Mouse (Mus musculus): ENCODE measurements around the gene Dexi. TPM values are rescaled to one million over a fixed set of nuclear protein-coding genes. Genes with fewer than 3 reads are reported as not detected.

The Dexi gene
- polyA plus RNA-seq, 1 experiment = 20.8 TPM

DNA sequence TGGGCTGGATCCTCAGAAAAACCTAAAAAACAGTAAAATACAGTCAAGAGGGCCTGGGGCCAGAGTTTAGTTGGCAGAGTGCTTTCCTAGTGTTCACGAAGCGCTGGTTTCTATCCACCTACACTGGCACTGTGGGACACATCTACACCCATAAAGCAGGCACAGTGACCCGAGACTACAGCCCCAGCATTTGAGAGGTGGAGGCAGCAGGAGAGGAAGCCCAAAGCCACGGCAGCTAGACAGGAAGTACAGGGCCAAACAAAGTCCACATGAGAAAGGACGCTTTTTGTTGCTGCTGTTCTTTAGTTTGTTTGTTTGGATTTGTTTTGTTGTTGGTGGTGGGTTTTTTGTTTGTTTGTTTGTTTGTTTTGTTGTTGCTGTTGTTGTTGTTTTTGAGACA lies 6.5 kb downstream of the Dexi start:
- H3K79me2 ChIP-seq (ENCODE audit: control insufficient read depth, insufficient read depth) = peaks cover 7% of the 10 kb centered on the region
- no peak overlapping the region for H3ac ChIP-seq (ENCODE audit: control insufficient read depth, insufficient read length)
- no peak for TF ChIP-seq MAX (IDR thresholded peaks at IDR 0.05; ENCODE audit: low read depth)
- H3K27me3 ChIP-seq (ENCODE audit: control insufficient read depth, insufficient read depth, insufficient read length) = no peaks in the 10 kb centered on the region
- no peaks in the 10 kb centered on the region for H3K36me3 ChIP-seq (ENCODE audit: control insufficient read depth, insufficient read depth)
- no peak overlapping the region for H3K4me2 ChIP-seq (ENCODE audit: low read depth)
- H3K4me3 ChIP-seq = no peak overlapping the region

DNA sequence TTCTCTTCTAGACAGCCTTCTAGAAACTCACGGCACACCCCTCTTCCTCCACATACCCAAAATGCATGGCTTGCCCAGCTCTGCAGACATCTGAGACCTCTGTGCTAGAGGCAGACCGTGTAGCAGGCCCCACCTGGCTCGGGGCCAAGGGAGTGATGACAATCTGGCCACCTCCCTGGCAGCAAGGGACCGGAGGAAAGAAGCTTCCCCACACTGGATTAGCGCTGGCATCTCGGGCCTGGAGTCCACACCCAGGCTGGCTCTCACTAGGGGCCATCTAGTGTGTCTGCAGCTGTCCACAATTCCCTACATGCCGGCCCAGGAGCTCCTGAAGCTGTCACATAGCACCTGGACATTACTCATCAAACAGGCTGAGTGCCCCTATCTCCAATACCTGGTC lies 8.3 kb downstream of the Dexi start:
- no peak for TF ChIP-seq CEBPB (IDR thresholded peaks at IDR 0.05; ENCODE audit: insufficient read depth, poor library complexity, severe bottlenecking)
- no peak for TF ChIP-seq TCF3 (IDR thresholded peaks at IDR 0.05; ENCODE audit: insufficient read length, low read depth)
- peak in 2 of 3 experiments; percentile 15 to 49 for TF ChIP-seq MYOD1 (IDR thresholded peaks at IDR 0.05; ENCODE audit: control insufficient read depth in 1 of 3, insufficient read length in 2 of 3, low read depth in 2 of 3)
- TF ChIP-seq MYOG (IDR thresholded peaks at IDR 0.05; ENCODE audit: control insufficient read depth in 1 of 3, insufficient read depth in 1 of 3, insufficient read length in 2 of 3, low read depth in 2 of 3) = peak in 1 of 3 experiments; percentile 52
- no peak overlapping the region for H3ac ChIP-seq (ENCODE audit: control insufficient read depth, insufficient read length)
- H3K36me3 ChIP-seq (ENCODE audit: control insufficient read depth, insufficient read depth) = no peaks in the 10 kb centered on the region
- H3K27me3 ChIP-seq (ENCODE audit: control insufficient read depth, insufficient read depth, insufficient read length) = no peaks in the 10 kb centered on the region
- no peaks in the 10 kb centered on the region for H3K79me2 ChIP-seq (ENCODE audit: control insufficient read depth, insufficient read depth)
- no peak overlapping the region for H3K4me3 ChIP-seq
- no peak overlapping the region for H3K4me2 ChIP-seq (ENCODE audit: low read depth)

DNA sequence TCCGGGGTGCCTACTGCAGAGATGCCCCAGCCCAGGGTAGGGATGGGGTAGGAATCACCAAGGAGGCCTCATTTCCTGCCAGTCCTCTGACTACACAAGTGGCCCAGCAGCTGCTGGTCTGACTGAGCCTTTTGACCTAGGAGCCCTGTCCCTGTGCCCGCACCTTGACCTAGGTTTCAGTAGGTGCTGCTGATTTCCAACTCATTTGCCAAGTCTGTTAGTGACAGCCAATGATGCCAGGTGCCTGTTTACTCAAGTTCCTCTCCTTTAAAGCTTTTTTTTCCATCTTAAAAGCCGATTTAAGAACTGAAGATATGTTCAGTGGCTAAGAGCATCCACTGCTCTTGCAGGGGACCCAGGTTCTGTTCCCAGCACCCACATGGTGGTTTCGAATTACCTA lies 9.1 kb downstream of the Dexi start:
- H3K4me3 ChIP-seq = no peak overlapping the region
- H3K27me3 ChIP-seq (ENCODE audit: control insufficient read depth, insufficient read depth, insufficient read length) = no peaks in the 10 kb centered on the region
- no peaks in the 10 kb centered on the region for H3K79me2 ChIP-seq (ENCODE audit: control insufficient read depth, insufficient read depth)
- H3ac ChIP-seq (ENCODE audit: control insufficient read depth, insufficient read length) = no peak overlapping the region
- TF ChIP-seq USF1 (IDR thresholded peaks at IDR 0.05; ENCODE audit: low read depth) (no peak), POLR2A (IDR thresholded peaks at IDR 0.05; ENCODE audit: insufficient read length, low read depth) (no peak), E2F4 (IDR thresholded peaks at IDR 0.05; ENCODE audit: insufficient read depth) (no peak)
- H3K4me2 ChIP-seq (ENCODE audit: low read depth) = no peak overlapping the region
- no peaks in the 10 kb centered on the region for H3K36me3 ChIP-seq (ENCODE audit: control insufficient read depth, insufficient read depth)

DNA sequence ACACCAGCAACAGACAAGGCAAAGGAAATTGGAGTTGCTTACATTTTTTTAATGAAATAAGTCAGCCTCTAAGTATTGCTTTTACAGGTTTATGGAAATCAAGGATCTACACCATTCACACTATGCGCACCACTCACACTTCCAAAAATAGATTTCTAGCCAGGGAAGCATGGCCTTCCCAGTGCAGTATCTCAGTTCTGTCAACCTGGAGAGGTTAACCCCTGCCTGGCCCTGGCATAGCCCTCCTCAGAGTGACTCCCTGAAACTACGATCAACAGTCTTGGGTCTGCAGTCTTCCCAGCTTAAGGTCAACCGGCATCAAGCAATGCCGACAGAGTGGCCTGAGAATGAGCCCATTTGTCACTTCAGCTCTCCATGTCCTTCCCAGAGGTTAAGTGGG lies 12.7 kb downstream of the Dexi start:
- no peaks in the 10 kb centered on the region for H3K27me3 ChIP-seq (ENCODE audit: control insufficient read depth, insufficient read depth, insufficient read length)
- no peak for TF ChIP-seq MYOD1 (IDR thresholded peaks at IDR 0.05; ENCODE audit: control insufficient read depth in 1 of 3, insufficient read length in 2 of 3, low read depth in 2 of 3)
- TF ChIP-seq CEBPB (IDR thresholded peaks at IDR 0.05; ENCODE audit: insufficient read depth, poor library complexity, severe bottlenecking) = no peak
- no peak for TF ChIP-seq REST (IDR thresholded peaks at IDR 0.05; ENCODE audit: insufficient read depth, insufficient read length)
- TF ChIP-seq TCF12 (IDR thresholded peaks at IDR 0.05; ENCODE audit: insufficient read depth, poor library complexity, severe bottlenecking) = no peak
- TF ChIP-seq POLR2AphosphoS2 (IDR thresholded peaks at IDR 0.05; ENCODE audit: insufficient read length, low read depth) = no peak
- TF ChIP-seq POLR2A (IDR thresholded peaks at IDR 0.05; ENCODE audit: insufficient read length, low read depth) = no peak
- no peak for TF ChIP-seq TCF3 (IDR thresholded peaks at IDR 0.05; ENCODE audit: insufficient read length, low read depth)
- TF ChIP-seq MAX (IDR thresholded peaks at IDR 0.05; ENCODE audit: low read depth) = no peak
- no peak for TF ChIP-seq SRF (IDR thresholded peaks at IDR 0.05; ENCODE audit: control insufficient read depth, insufficient read length, low read depth)
- no peak for TF ChIP-seq USF1 (IDR thresholded peaks at IDR 0.05; ENCODE audit: low read depth)
- TF ChIP-seq E2F4 (IDR thresholded peaks at IDR 0.05; ENCODE audit: insufficient read depth) = no peak
- TF ChIP-seq MYOG (IDR thresholded peaks at IDR 0.05; ENCODE audit: control insufficient read depth in 1 of 3, insufficient read depth in 1 of 3, insufficient read length in 2 of 3, low read depth in 2 of 3) = no peak
- no peaks in the 10 kb centered on the region for H3K79me2 ChIP-seq (ENCODE audit: control insufficient read depth, insufficient read depth)
- no peak overlapping the region for H3K4me3 ChIP-seq
- no peaks in the 10 kb centered on the region for H3K36me3 ChIP-seq (ENCODE audit: control insufficient read depth, insufficient read depth)
- no peak overlapping the region for H3ac ChIP-seq (ENCODE audit: control insufficient read depth, insufficient read length)
- no peak overlapping the region for H3K4me2 ChIP-seq (ENCODE audit: low read depth)

DNA sequence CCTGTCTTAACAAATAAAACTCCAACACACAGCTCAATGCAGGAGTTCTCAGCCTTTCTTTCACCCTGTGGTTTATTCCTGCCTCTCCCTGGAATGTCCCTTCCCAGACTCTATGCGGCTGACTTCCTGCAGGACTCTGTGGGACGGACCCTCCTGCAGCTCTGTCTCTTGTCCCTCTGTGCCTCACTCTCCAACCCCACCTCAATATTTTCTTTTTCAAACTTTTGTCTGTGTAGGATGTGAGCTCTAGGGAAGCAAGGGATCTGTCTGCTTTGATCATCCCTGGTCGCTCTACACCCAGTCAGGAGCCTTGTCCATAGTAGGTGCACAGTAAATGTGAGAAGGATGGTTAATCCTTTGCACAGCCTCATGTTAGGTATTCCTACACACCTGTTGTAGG lies 14.5 kb downstream of the Dexi start:
- TF ChIP-seq USF1 (IDR thresholded peaks at IDR 0.05; ENCODE audit: low read depth) (no peak), SRF (IDR thresholded peaks at IDR 0.05; ENCODE audit: control insufficient read depth, insufficient read length, low read depth) (no peak), MYOG (IDR thresholded peaks at IDR 0.05; ENCODE audit: control insufficient read depth in 1 of 3, insufficient read depth in 1 of 3, insufficient read length in 2 of 3, low read depth in 2 of 3) (no peak), TCF12 (IDR thresholded peaks at IDR 0.05; ENCODE audit: insufficient read depth, poor library complexity, severe bottlenecking) (no peak)
- H3K4me3 ChIP-seq = no peak overlapping the region

DNA sequence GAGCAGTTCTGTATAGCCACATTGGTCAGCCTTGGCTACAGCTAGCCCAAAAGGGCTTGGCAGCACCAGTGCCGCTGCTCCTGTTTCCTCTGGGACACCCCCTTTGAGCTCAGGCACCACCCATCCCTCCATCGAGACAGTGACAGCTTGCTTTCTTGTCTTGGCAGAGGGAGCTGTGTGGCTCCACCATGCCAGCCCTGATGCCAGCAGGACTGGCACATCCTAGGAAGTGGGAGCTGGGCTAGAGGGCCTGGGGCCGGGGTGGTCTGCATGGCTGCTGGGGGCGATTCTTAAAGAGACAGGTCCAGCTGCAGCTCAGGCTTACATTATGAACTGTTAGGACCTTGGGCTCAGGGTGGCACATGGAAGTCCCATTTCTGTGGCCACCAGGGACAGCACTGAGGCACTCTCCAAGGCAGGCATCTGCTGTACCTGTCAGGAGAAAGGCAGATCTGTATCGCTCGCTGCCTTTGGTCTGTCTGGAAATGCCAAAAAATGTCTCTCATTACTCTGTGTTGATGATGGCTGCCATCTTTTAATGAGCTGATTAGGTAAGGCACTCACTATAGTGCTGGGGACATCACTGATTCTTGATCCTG lies 15.7 kb downstream of the Dexi start:
- no peak overlapping the region for H3K4me3 ChIP-seq
- no peaks in the 10 kb centered on the region for H3K36me3 ChIP-seq (ENCODE audit: control insufficient read depth, insufficient read depth)
- no peak for TF ChIP-seq MYOG (IDR thresholded peaks at IDR 0.05; ENCODE audit: control insufficient read depth in 1 of 3, insufficient read depth in 1 of 3, insufficient read length in 2 of 3, low read depth in 2 of 3)
- H3K4me2 ChIP-seq (ENCODE audit: low read depth) = no peak overlapping the region
- H3K79me2 ChIP-seq (ENCODE audit: control insufficient read depth, insufficient read depth) = no peaks in the 10 kb centered on the region
- H3ac ChIP-seq (ENCODE audit: control insufficient read depth, insufficient read length) = no peak overlapping the region
- no peaks in the 10 kb centered on the region for H3K27me3 ChIP-seq (ENCODE audit: control insufficient read depth, insufficient read depth, insufficient read length)

More for the DNA sequence above, 14.5 kb downstream of the Dexi start:
- Histone ChIP-seq H3K79me2 (ENCODE audit: control insufficient read depth, insufficient read depth) (no peaks in the 10 kb centered on the region), H3K36me3 (ENCODE audit: control insufficient read depth, insufficient read depth) (no peaks in the 10 kb centered on the region), H3ac (ENCODE audit: control insufficient read depth, insufficient read length) (no peak overlapping the region), H3K4me2 (ENCODE audit: low read depth) (no peak overlapping the region), H3K27me3 (ENCODE audit: control insufficient read depth, insufficient read depth, insufficient read length) (no peaks in the 10 kb centered on the region)

Data from myocyte (in vitro differentiated cells).